Mouse (Mus musculus) kidney, postnatal 0 days (tissue): Measurements from ENCODE around the gene Tsr3. TPM values are rescaled to one million over a fixed set of nuclear protein-coding genes. Genes with fewer than 3 reads are reported as not detected.

Experiments
- ATAC-seq: fragments of 200-750 bp; cut with Nextera tagmentation; replicated peaks from 2 replicates; pipeline ENCODE4 v1.8.0; 2017; ENCODE audit warnings: low read depth, moderate number of reproducible peaks, moderate TSS enrichment, moderate library complexity; ENCODE audit not compliant: low FRiP score
- DNase-seq: peaks from one replicate; pipeline ENCODE4 v3.0.0-alpha.2; 2016; ENCODE audit warnings: low spot score
- H3K27ac ChIP-seq: fragments of 300-500 bp; sonication (generic); 2 replicates; pipeline ENCODE4 v1.5.1; 2014; ENCODE audit warnings: mild to moderate bottlenecking
- H3K27me3 ChIP-seq: fragments of 300-500 bp; sonication (generic); 2 replicates; pipeline ENCODE4 v1.6.1; 2014; ENCODE audit warnings: low read length, mixed read lengths; ENCODE audit not compliant: insufficient read depth
- H3K36me3 ChIP-seq: fragments of 300-500 bp; sonication (generic); 2 replicates; pipeline ENCODE4 v1.6.1; 2014; ENCODE audit warnings: low read length, mixed read lengths; ENCODE audit not compliant: insufficient read depth
- H3K4me1 ChIP-seq: fragments of 300-500 bp; sonication (generic); replicated peaks from 2 replicates; pipeline ENCODE4 v1.6.1; 2014; ENCODE audit warnings: antibody characterized with exemption, low read length, mixed read lengths; ENCODE audit not compliant: insufficient read depth
- H3K4me2 ChIP-seq: fragments of 300-500 bp; sonication (generic); 2 replicates; pipeline ENCODE4 v1.6.1; 2014; ENCODE audit warnings: mild to moderate bottlenecking, low read length, moderate library complexity, mixed read lengths
- H3K4me3 ChIP-seq: fragments of 300-500 bp; sonication (generic); replicated peaks from 2 replicates; pipeline ENCODE4 v1.5.1; 2014; ENCODE audit warnings: low read depth, low read length
- H3K9ac ChIP-seq: fragments of 300-500 bp; sonication (generic); 2 replicates; pipeline ENCODE4 v1.6.1; 2014; ENCODE audit warnings: low read depth, low read length
- H3K9me3 ChIP-seq: fragments of 300-500 bp; sonication (generic); replicated peaks from 2 replicates; pipeline ENCODE4 v1.6.1; 2016; ENCODE audit warnings: low read length, inconsistent platforms, mixed read lengths
- CTCF ChIP-seq: IDR thresholded peaks from 2 replicates; pipeline ENCODE4 v1.5.1; 2016; ENCODE audit warnings: antibody characterized with exemption, low read depth, mild to moderate bottlenecking, moderate library complexity
- WGBS: fragments of 180-500 bp; shearing (Covaris S2); extraction: QIAGEN DNeasy Blood & Tissue Kit; methylation state at CpG from one replicate; pipeline ENCODE4 v1.1.7; 2014; 5-methylcytosine and 5-hydroxymethylcytosine counted together
- polyA plus RNA-seq: library from polyadenylated mRNA; unstranded; fragments of >200 nt; fragmentation: Nextera tagmentation; extraction: Ambion mirVana; gene quantifications from 2 replicates; pipeline ENCODE4 v1.2.1, GENCODE M21; 2015

Gene Tsr3
- polyA plus RNA-seq, 1 experiment from 2014 or later = 52.3 TPM

- Histone ChIP-seq H3K27me3 (peaks cover 8% of the 10 kb centered on the region; the same call in 1 of the 2 replicates), H3K27ac (no peak overlapping the region), H3K9ac (no peak overlapping the region), H3K9me3 (no peaks in the 10 kb centered on the region), H3K4me2 (no peak overlapping the region), H3K36me3 (no peaks in the 10 kb centered on the region), H3K4me3 (no peak overlapping the region), H3K4me1 (peaks cover 10% of the 10 kb centered on the region; the same call in 1 of the 2 replicates)
- DNase-seq (no peak), ATAC-seq (no peak)
- no peak for TF ChIP-seq CTCF
- 29% methylated on average over 10 of the region's 10 CpGs for WGBS
Observed at GRCm38 (mm10) chr17:25253760-25254159, 13.8 kb downstream of the Tsr3 start.

- no peaks in the 10 kb centered on the region for H3K9me3 ChIP-seq
- no peak for TF ChIP-seq CTCF
- H3K27me3 ChIP-seq = peaks cover 8% of the 10 kb centered on the region; the same call in 1 of the 2 replicates
- no peak overlapping the region for H3K4me2 ChIP-seq
- no peak for DNase-seq
- peaks cover 11% of the 10 kb centered on the region for H3K36me3 ChIP-seq
- 69% methylated on average over 2 of the region's 2 CpGs for WGBS
- peaks cover 10% of the 10 kb centered on the region; the same call in 1 of the 2 replicates for H3K4me1 ChIP-seq
- no peak overlapping the region for H3K27ac ChIP-seq
- no peak overlapping the region for H3K4me3 ChIP-seq
- H3K9ac ChIP-seq = no peak overlapping the region
- ATAC-seq = no peak
Observed at GRCm38 (mm10) chr17:25255110-25255509, 15.1 kb downstream of the Tsr3 start.

- Histone ChIP-seq H3K4me2 (peak within 1 kb of the TSS; percentile 65), H3K36me3 (peaks cover 13% of the 10 kb centered on the region), H3K4me1 (peaks cover 10% of the 10 kb centered on the region; the same call in 1 of the 2 replicates), H3K9me3 (no peaks in the 10 kb centered on the region), H3K27ac (no peak within 1 kb of the TSS), H3K9ac (peak within 1 kb of the TSS; percentile 40), H3K27me3 (peaks cover 8% of the 10 kb centered on the region; the same call in 1 of the 2 replicates), H3K4me3 (peak within 1 kb of the TSS; percentile 27)
- TF ChIP-seq CTCF = no peak
- DNase-seq (no peak), ATAC-seq (peak; percentile 33; the same call in 1 of the 2 replicates)
- WGBS = 4% methylated on average over 33 of the region's 35 CpGs
Observed at GRCm38 (mm10) chr17:25256140-25256754, 16.3 kb downstream of the Tsr3 start, which contains the start of gene Baiap3. Gene Baiap3, minus strand, starts transcription at chr17:25256364.

- Histone ChIP-seq H3K9ac (no peak overlapping the region), H3K36me3 (peaks cover 19% of the 10 kb centered on the region), H3K4me1 (peaks cover 10% of the 10 kb centered on the region; the same call in 1 of the 2 replicates), H3K27ac (no peak overlapping the region), H3K27me3 (peaks cover 8% of the 10 kb centered on the region; the same call in 1 of the 2 replicates), H3K4me2 (no peak overlapping the region), H3K9me3 (no peaks in the 10 kb centered on the region), H3K4me3 (no peak overlapping the region)
- no peak for TF ChIP-seq CTCF
- WGBS = 55% methylated on average over 6 of the region's 6 CpGs
- DNase-seq = no peak
- ATAC-seq = no peak
Observed at GRCm38 (mm10) chr17:25257804-25258261, 17.9 kb downstream of the Tsr3 start.

GRCm38 (mm10) chr17:25264453-25264852 is 24.5 kb downstream of the Tsr3 start:
- 52% methylated on average over 3 of the region's 3 CpGs for WGBS
- Histone ChIP-seq H3K9ac (no peak overlapping the region), H3K4me2 (no peak overlapping the region), H3K4me3 (no peak overlapping the region), H3K27ac (no peak overlapping the region), H3K27me3 (no peaks in the 10 kb centered on the region), H3K9me3 (no peaks in the 10 kb centered on the region), H3K36me3 (peaks cover 73% of the 10 kb centered on the region), H3K4me1 (no peaks in the 10 kb centered on the region)
- TF ChIP-seq CTCF = peak; percentile 59
- no peak for ATAC-seq
- DNase-seq = no peak

GRCm38 (mm10) chr17:25270795-25271335 is 30.9 kb downstream of the Tsr3 start:
- Histone ChIP-seq H3K4me2 (peak overlapping the region; percentile 63; the same call in 1 of the 2 replicates), H3K9ac (no peak overlapping the region), H3K27me3 (no peaks in the 10 kb centered on the region), H3K4me3 (no peak overlapping the region), H3K36me3 (peaks cover 33% of the 10 kb centered on the region), H3K9me3 (no peaks in the 10 kb centered on the region), H3K27ac (no peak overlapping the region), H3K4me1 (peaks cover 19% of the 10 kb centered on the region; the same call in 1 of the 2 replicates)
- no peak for ATAC-seq
- no peak for DNase-seq
- WGBS = 47% methylated on average over 2 of the region's 2 CpGs
- TF ChIP-seq CTCF = no peak
